Comparison of ENCODE assay signal across 10 mouse cellular contexts in the genomic region with DNA sequence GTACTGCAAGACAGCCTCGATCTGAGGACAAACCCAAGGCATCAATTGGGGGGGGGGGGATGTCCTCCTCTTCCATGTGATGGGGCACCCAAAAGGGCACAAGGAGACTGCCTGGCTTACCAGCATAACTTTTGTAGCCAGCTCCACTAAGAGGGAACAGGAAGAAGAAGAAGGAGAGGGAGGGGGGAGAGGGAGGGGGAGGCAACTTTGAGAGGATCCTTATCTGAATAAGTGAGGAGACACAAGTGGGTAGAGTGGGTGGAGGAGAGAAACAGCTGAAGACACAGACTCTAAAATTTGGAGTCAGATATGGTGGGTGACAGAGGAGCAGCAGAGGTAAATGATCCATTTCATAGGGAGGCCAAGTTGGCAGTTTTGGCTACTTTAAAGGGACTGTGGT.
"Had no signal": no experiment of that assay in that cellular context is flagged by ENCODE, and none has a peak within 500 bp of the region (broad histone marks: within the 10 kb centered on the region; RNA-seq: fewer than 3 reads in every experiment).

No protein-coding gene starts in this region.

- DNase-seq: kidney, adult 8-10 months; kidney, postnatal 36 days; layer of hippocampus, adult 9-11 months; layer of hippocampus, postnatal 36 days; lung, adult 2 months; lung, postnatal 36 days; right cerebral cortex, postnatal 14 days; thymus, postnatal 36 days had no signal

- ATAC-seq: lung, postnatal 0 days; midbrain, embryonic 16.5 days had no signal
